Mouse (Mus musculus) MEL (cell line): ENCODE results near the gene Slc29a2. TPM values are rescaled to one million over a fixed set of nuclear protein-coding genes. Genes with fewer than 3 reads are reported as not detected.

ENCODE experiments used
- DNase-seq: peaks from one replicate; pipeline ENCODE4 v3.0.0; 2011; ENCODE audit warnings: low read depth, low spot score
- H3K27ac ChIP-seq: 2 replicates; pipeline ENCODE4 v1.5.1; 2012; ENCODE audit warnings: low read depth, mild to moderate bottlenecking, control low read depth, low read length, moderate library complexity; ENCODE audit not compliant: control insufficient read depth
- H3K27me3 ChIP-seq, 2 experiments: fragments of 150-350 bp in 1 of 2; sonication (generic) in 1 of 2; 2 replicates each; pipeline ENCODE4 v1.6.1; 2012; ENCODE audit warnings: low read length in 2 of 2, mild to moderate bottlenecking in 2 of 2, improper control_type of control experiment in 1 of 2, moderate library complexity in 1 of 2; ENCODE audit not compliant: insufficient read depth in 2 of 2, control insufficient read depth in 1 of 2
- H3K36me3 ChIP-seq, 2 experiments: 2 replicates each; pipeline ENCODE4 v1.6.1; 2012 to 2014; ENCODE audit warnings: low read length in 2 of 2, improper control_type of control experiment in 1 of 2, inconsistent platforms in 1 of 2, mild to moderate bottlenecking in 1 of 2; ENCODE audit not compliant: insufficient read depth in 2 of 2, control insufficient read depth in 1 of 2
- H3K4me1 ChIP-seq, 2 experiments: fragments of 150-350 bp in 1 of 2; sonication (generic) in 1 of 2; 2 replicates each; pipeline ENCODE4 v1.6.1; 2012; ENCODE audit warnings: low read length in 2 of 2, improper control_type of control experiment in 1 of 2, mild to moderate bottlenecking in 1 of 2; ENCODE audit not compliant: insufficient read depth in 2 of 2, control insufficient read depth in 1 of 2
- H3K4me3 ChIP-seq, 2 experiments: fragments of 150-350 bp in 1 of 2; sonication (generic) in 1 of 2; 2 replicates each; pipeline ENCODE4 v1.5.1; 2012; ENCODE audit warnings: low read depth in 2 of 2, low read length in 2 of 2, mild to moderate bottlenecking in 2 of 2, moderate library complexity in 2 of 2, control low read depth in 1 of 2, improper control_type of control experiment in 1 of 2; ENCODE audit not compliant: control insufficient read depth in 1 of 2, insufficient read depth in 1 of 2
- H3K79me2 ChIP-seq: 2 replicates; pipeline ENCODE4 v1.6.1; 2012; ENCODE audit warnings: mild to moderate bottlenecking, low read length, moderate library complexity; ENCODE audit not compliant: control insufficient read depth, poor library complexity, insufficient read depth
- H3K9ac ChIP-seq: 2 replicates; pipeline ENCODE4 v1.6.1; 2012; ENCODE audit warnings: low read depth, mild to moderate bottlenecking, control low read depth, low read length, moderate library complexity; ENCODE audit not compliant: control insufficient read depth, poor library complexity, severe bottlenecking
- H3K9me3 ChIP-seq: fragments of 150-350 bp; sonication (generic); replicated peaks from 2 replicates; pipeline ENCODE4 v1.6.1; 2012; ENCODE audit warnings: mild to moderate bottlenecking, low read length, improper control_type of control experiment, moderate library complexity; ENCODE audit not compliant: insufficient read depth
- CHD2 ChIP-seq: IDR thresholded peaks from 2 replicates; pipeline ENCODE4 v1.6.1; 2011; ENCODE audit warnings: low read length, improper control_type of control experiment
- CTCF ChIP-seq, 3 experiments: IDR thresholded peaks in 2 of 3; conservative IDR thresholded peaks in 1 of 3; 2 replicates each; pipeline ENCODE4 v1.5.1; 2011 to 2012; ENCODE audit warnings: low read length in 3 of 3, low read depth in 2 of 3, mild to moderate bottlenecking in 2 of 3, improper control_type of control experiment in 1 of 3, inconsistent platforms in 1 of 3, mixed read lengths in 1 of 3, moderate library complexity in 1 of 3; ENCODE audit not compliant: control insufficient read depth in 1 of 3, insufficient read depth in 1 of 3, poor library complexity in 1 of 3, severe bottlenecking in 1 of 3
- ELF1 ChIP-seq: IDR thresholded peaks from 2 replicates; pipeline ENCODE4 v1.6.1; 2014; ENCODE audit warnings: low read depth, mild to moderate bottlenecking, inconsistent platforms, low read length, improper control_type of control experiment, moderate library complexity
- GABPA ChIP-seq: IDR thresholded peaks from 2 replicates; pipeline ENCODE4 v1.6.1; 2012; ENCODE audit warnings: low read depth, mild to moderate bottlenecking, inconsistent platforms, low read length, improper control_type of control experiment, moderate library complexity
- HCFC1 ChIP-seq: IDR thresholded peaks from 2 replicates; pipeline ENCODE4 v1.6.1; 2012; ENCODE audit warnings: low read depth, mild to moderate bottlenecking, inconsistent platforms, low read length, improper control_type of control experiment, moderate library complexity
- JUND ChIP-seq: IDR thresholded peaks from 2 replicates; pipeline ENCODE4 v1.6.1; 2011; ENCODE audit warnings: low read depth, mild to moderate bottlenecking, improper control_type of control experiment, low read length
- MYB ChIP-seq: IDR thresholded peaks from 2 replicates; pipeline ENCODE4 v1.6.1; 2011; ENCODE audit warnings: mild to moderate bottlenecking, low read depth, low read length, improper control_type of control experiment
- MYC ChIP-seq: IDR thresholded peaks from 2 replicates; pipeline ENCODE4 v1.6.1; 2011; ENCODE audit warnings: low read depth, mild to moderate bottlenecking, low read length, improper control_type of control experiment, moderate library complexity
- SIN3A ChIP-seq: IDR thresholded peaks from 2 replicates; pipeline ENCODE4 v1.6.1; 2012; ENCODE audit warnings: low read length, improper control_type of control experiment, inconsistent platforms
- SMC3 ChIP-seq: IDR thresholded peaks from 2 replicates; pipeline ENCODE4 v1.6.1; 2011; ENCODE audit warnings: low read depth, low read length, improper control_type of control experiment
- TBP ChIP-seq: IDR thresholded peaks from 2 replicates; pipeline ENCODE4 v1.8.0; 2011; ENCODE audit warnings: low read depth, low read length, improper control_type of control experiment
- UBTF ChIP-seq: IDR thresholded peaks from 2 replicates; pipeline ENCODE4 v1.6.1; 2012; ENCODE audit warnings: low read depth, mild to moderate bottlenecking, inconsistent platforms, low read length, improper control_type of control experiment, moderate library complexity, borderline replicate concordance; ENCODE audit not compliant: insufficient read depth
- USF1 ChIP-seq: IDR thresholded peaks from 2 replicates; pipeline ENCODE4 v1.6.1; 2014; ENCODE audit warnings: low read depth, mild to moderate bottlenecking, inconsistent platforms, low read length, improper control_type of control experiment, moderate library complexity
- ZC3H11A ChIP-seq: IDR thresholded peaks from 2 replicates; pipeline ENCODE4 v1.6.1; 2012; ENCODE audit warnings: low read depth, mild to moderate bottlenecking, inconsistent platforms, low read length, improper control_type of control experiment
- polyA plus RNA-seq, 2 experiments: library from polyadenylated mRNA; stranded (reverse) in 1 of 2; unstranded in 1 of 2; fragments of >175 nt in 1 of 2; fragments of >200 nt in 1 of 2; gene quantifications; 2 replicates each; pipeline versions ENCODE4 v1.2.1 to v1.2.4; 2012; ENCODE audit warnings: low replicate concordance in 2 of 2, low read depth in 1 of 2; ENCODE audit not compliant: insufficient read length in 2 of 2, insufficient read depth in 1 of 2, missing spikeins in 1 of 2
- total RNA-seq: library from RNA; depleted of rRNA; stranded (reverse); fragments of 300-350 nt; gene quantifications from 2 replicates; pipeline ENCODE4 v1.2.3, GENCODE M21; 2012

Slc29a2 gene
- total and polyA plus RNA-seq, 3 experiments = 3.2 to 10.9 TPM; not detected in 1

- H3K9ac ChIP-seq = no peak overlapping the region
- H3K79me2 ChIP-seq = no peaks in the 10 kb centered on the region
- no peak overlapping the region for H3K4me3 ChIP-seq
- no peaks in the 10 kb centered on the region for H3K9me3 ChIP-seq
- H3K27ac ChIP-seq = no peak overlapping the region
- DNase-seq = no peak
- H3K4me1 ChIP-seq = no peaks in the 10 kb centered on the region
- H3K36me3 ChIP-seq = no peaks in the 10 kb centered on the region
- H3K27me3 ChIP-seq = peaks cover 0 to 1% of the 10 kb centered on the region in 2 experiments; a peak in 1 of 4 replicates
- TF ChIP-seq HCFC1 = no peak
- no peak for TF ChIP-seq MYC
- TF ChIP-seq ELF1 = no peak
- no peak for TF ChIP-seq UBTF
- TF ChIP-seq GABPA = no peak
- TF ChIP-seq JUND = no peak
- TF ChIP-seq MYB = no peak
- no peak for TF ChIP-seq USF1
Measured at GRCm38 (mm10) chr19:4990716-4991115, 32.9 kb upstream of the Slc29a2 start.

GRCm38 (mm10) chr19:4992371-4992770, 31.3 kb upstream of the Slc29a2 start:
- H3K27ac ChIP-seq = no peak overlapping the region
- H3K4me1 ChIP-seq = no peaks in the 10 kb centered on the region
- H3K27me3 ChIP-seq = peaks cover 0 to 6% of the 10 kb centered on the region in 2 experiments; a peak in 3 of 4 replicates
- TF ChIP-seq MYB (no peak), SIN3A (peak; percentile 47)
- no peak overlapping the region for H3K4me3 ChIP-seq
- DNase-seq = peak; percentile 36
- no peaks in the 10 kb centered on the region for H3K79me2 ChIP-seq
- no peaks in the 10 kb centered on the region for H3K36me3 ChIP-seq
- H3K9me3 ChIP-seq = no peaks in the 10 kb centered on the region
- no peak overlapping the region for H3K9ac ChIP-seq

- H3K27ac ChIP-seq = no peak overlapping the region
- no peaks in the 10 kb centered on the region for H3K79me2 ChIP-seq
- H3K4me1 ChIP-seq = no peaks in the 10 kb centered on the region
- H3K36me3 ChIP-seq = no peaks in the 10 kb centered on the region
- H3K4me3 ChIP-seq = no peak overlapping the region
- TF ChIP-seq TBP = no peak
- no peak for TF ChIP-seq CHD2
- TF ChIP-seq SMC3 = no peak
- TF ChIP-seq CTCF (IDR thresholded peaks at IDR 0.05 in 2 of 3, conservative IDR thresholded peaks at IDR 0.05 in 1 of 3; ENCODE audit: control insufficient read depth in 1 of 3, insufficient read depth in 1 of 3, low read depth in 2 of 3, low read length in 3 of 3, poor library complexity in 1 of 3, severe bottlenecking in 1 of 3) = 0 out of 6 replicates have a peak, but pooled peaks of 1 of the 3 experiments have one; percentile 10
- TF ChIP-seq ZC3H11A = no peak
- no peaks in the 10 kb centered on the region for H3K9me3 ChIP-seq
- H3K27me3 ChIP-seq = peaks cover 0 to 9% of the 10 kb centered on the region in 2 experiments; a peak in 3 of 4 replicates
- H3K9ac ChIP-seq = no peak overlapping the region
- peak; percentile 56 for DNase-seq
Measured at GRCm38 (mm10) chr19:4992904-4993303, 30.8 kb upstream of the Slc29a2 start.
